Mouse (Mus musculus) testis, postnatal 14 days (tissue): ENCODE measurements around the gene Muc5ac.
A peak's percentile ranks its signal among the peaks of the same experiment; 100 is the strongest.
"Not testable (repeated sequence)": the region's sequence is repeated elsewhere in the genome, so short reads cannot be mapped to it uniquely, and the experiment has no call there.

Experiments used
- DNase-seq: peaks from one replicate; pipeline ENCODE4 v3.0.0; 2021; ENCODE audit warnings: low spot score

Muc5ac gene

DNA sequence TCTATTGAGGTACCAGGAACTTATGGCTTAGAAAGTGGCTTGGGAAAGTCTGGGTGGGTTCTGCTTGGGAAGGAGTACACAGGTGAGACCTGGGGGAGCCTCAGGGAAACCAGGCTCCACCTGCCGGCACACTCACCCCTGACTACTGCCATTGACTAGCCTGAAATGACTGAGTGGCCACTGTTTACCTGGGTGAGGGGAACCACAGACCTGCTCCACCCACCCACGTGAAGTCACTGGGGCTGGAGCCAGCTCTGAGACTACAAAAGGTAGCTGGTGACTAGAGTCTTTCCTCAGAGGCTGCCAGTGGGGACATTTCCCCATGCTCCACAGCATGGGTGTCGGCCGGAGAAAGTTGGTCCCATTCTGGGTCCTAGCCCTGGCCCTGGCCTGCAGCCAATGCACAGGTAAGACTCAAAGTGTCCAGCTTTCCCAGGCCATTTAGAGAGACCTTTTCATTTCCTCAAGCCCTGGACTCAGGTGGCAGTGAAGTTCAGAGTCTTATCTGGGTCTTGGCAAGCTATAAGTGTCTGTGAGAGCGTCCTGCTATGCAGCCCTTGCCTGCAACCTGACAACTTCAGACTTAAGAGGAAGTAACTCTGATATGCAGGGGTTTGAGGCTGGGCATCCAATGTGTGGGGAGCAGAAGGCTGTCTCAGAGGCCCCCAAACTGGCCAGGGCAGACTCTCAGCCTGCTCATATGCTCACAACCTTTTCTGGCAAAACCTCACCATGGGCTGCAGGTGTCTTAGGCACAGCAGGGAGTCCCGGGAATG, at the start of gene Muc5ac:
Muc5ac (plus strand) TSS at position 296 of the 776 bp plus-strand sequence.
- no peak for DNase-seq

DNA sequence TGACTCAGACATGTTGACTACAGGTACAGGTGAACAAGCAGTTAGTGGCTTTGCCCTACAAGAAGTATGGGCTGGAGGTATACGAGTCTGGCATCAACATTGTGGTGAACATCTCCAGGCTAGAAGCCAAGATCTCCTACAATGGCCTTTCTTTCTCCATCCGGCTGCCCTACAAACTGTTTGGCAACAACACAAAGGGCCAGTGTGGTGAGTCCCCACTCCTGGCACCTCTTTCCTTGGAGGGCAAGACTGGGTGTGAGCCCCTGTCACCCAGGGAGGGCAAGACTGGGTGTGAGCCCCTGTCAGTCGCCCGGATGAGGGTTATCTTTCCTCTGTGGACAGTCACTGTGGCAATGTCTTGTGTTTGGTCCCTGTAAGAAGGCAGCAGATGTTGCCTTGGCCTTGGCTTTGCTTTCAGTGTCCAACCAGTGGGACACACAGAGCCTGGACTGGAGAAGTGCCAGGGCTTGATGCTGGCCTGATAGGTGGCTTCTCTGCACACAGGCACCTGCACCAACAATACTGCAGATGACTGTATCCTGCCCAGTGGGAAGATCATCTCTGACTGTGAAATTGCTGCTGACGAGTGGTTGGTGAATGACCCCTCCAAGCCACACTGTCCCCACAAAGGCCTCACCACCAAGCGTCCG, 41.2 kb upstream of the Muc5ac start:
- DNase-seq = no peak

DNA sequence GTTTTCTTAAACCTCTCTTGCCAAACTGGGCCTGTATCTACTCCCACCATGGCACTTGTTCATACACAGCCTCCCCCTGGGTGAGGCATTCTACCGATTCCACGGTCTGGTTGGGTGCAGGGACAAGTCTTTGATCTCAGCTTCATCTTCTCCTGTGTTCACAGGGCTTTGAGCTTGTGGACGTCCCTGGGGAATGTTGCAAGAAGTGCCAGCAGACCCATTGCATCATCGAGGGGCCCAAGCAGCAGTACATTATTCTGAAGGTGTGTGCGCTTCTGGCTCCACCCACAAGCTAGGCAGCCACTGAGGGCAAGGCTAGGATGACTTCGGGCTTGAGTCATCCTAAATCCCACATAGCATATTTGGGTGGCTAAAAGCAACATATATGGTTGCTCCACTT, 36.3 kb upstream of the Muc5ac start:
- no peak for DNase-seq

DNA sequence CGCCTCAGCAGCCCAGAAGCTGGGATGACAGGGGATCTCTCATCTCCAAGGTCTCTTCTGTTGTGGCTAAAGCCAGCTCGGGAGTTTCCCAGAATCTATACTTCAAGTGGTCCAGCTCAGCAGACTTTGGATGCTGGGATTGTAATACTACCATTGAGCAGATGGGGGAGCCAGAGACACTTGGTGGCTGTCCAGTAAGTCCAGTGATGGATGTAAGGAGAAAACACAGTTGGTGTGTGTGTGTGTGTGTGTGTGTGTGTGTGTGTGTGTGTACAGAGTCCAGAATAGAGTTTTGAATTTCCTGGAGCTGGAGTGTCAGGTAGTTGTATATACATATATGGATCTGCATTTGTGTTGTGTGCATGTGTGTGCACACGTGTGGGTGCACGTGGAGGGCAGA, 32.9 kb upstream of the Muc5ac start:
- DNase-seq = peak; percentile 34

DNA sequence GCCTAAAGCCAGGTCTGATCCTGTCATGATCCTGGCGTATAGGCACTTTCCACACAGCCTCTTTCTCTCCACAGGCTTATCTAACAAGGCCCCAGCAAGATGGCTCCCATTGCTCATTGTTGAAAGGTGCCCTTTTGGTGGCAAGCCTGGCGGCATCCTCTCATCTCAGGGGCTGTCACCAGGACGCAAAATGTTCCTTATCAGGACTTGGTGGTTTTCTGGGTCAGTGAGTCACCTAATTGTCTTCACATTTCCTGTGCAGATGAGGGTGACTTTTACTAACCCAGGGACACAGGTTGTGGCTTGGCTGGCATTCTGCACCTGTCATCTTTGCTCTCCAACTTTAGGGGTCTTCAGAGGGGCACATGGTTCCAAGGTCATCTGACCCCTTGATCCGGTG, 30.5 kb upstream of the Muc5ac start:
- no peak for DNase-seq

DNA sequence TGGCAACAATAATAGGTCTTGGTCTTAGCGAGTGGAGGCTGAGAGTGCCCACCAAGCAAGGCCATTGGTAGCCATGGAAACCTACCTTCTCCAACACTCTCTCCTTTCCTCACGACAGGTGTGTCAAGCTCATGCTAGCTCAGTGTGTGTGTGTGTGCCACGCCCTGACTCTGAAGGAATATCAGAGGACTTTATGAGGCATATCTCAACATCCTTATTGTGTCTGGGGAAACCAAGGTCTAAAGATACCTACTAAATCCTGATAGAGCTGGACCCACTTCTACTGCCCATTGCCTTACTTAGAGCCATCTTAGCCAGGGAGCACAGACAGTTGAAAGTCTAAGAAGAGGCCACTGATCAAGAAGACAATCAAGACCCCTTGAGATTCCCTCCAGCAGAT, 18.3 kb upstream of the Muc5ac start:
- no peak for DNase-seq

DNA sequence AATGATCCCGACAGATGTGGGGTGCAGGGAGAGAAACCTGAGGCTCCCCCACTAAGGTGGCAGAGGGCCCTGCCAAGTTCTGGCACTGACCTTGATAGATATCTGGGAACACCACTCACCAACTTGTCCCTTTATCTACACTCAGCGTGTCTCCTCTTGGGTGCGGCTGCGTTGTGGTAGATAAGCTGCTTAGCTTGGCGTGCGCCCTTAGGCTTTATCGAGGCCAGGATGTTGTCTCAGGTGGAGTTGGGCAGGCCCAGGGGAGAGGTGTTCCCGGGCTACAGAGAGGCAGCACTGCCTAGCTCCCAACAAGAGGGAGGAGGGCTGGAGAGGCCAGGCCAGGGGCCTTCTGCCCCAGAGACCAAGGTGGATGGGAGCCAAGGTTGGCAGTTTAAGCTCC, 17.8 kb upstream of the Muc5ac start:
- no peak for DNase-seq

DNA sequence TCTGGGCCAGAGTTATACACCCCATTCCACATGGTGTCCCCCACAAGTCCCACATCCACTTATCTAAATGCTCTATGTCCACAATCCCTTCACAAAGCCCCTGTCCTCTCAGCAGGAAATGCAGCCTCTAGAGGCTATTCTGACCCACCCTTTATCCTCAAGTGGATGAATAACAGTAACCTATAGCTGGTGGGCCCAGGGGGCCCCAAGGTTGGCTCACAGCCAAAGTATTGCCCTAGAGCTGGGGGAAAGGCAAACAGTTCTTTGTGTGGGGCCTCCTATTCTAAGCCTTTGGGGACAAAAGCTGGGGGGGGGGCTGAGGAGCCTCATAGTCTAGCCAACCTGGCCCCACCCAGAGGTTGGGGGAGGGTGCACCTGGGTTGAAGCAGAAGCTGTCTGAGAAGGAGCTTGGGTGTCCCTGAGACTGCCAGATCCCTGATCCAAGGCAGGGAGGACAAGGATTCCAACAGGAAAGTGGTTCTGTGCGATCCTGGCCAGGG, 16.7 kb upstream of the Muc5ac start:
- DNase-seq = no peak

DNA sequence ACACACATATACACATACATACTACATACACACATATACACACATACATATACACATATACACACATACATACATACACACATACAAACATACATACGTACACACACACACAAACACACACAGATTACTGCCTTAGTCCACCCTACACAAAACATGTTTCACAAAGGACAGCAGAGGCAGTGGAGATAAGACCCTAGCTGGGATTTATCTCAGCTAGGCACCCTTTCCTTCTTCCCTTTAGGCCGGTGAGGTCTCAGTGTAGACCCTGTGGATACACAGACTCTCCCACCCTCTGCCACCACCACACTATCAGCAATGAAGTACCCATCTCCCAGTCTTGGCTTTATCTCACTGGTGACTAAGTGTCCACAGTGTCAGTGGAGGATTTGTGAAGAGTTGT, 13.9 kb upstream of the Muc5ac start:
- DNase-seq = no peak

DNA sequence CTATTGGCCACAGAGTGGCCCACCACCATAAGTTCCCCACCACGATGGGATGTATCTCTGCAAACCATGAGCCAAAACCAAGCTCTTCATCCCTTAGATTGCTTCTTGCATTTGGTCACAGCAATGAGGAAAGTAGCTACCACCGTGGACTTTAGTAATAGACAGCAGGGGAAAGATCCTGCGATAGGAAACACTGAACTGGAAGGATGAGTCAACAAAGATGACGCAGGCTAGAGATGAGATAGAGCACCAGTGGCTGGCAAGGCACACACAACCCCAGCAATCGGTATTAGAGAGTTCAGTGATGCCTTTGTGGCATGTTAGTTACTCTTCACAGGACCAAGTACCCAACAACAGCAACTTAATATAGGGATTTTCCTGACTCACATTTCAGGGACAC, 12.6 kb upstream of the Muc5ac start:
- DNase-seq = no peak

DNA sequence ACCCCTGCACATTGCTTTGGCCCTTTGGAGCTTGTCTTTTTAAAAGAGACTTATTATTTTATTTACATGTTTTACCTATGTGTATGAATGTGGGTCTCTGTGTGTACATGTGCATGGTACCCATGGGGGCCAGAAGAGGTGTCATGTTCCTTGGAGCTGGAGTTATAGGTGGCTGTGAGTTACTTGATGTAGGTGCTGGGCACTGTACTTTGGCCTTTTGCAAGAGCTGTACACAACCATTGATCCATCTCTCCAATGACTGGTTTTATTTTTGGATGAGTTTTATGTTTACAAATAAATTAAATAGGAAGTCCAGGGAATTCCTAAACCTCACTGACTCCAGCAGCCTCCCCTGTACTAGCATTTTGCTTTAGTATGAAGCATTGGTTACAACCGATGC, 5.5 kb downstream of the Muc5ac start:
- no peak for DNase-seq

DNA sequence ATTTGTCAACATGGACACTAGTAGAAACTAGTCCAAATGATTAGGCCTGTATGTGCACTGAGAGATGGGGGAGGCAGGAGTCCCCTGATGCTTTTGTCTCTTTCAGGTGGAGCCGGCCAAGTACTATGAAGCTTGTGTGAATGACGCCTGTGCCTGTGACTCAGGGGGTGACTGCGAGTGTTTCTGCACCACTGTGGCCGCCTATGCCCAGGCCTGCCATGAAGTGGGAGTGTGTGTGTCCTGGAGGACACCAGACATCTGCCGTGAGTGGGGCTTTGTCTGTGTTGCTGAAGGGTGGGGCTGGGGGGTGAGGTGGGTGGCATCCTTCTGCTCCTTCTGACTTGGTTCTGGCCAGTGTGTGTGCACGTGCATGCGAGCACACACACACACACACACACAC, 14.4 kb downstream of the Muc5ac start:
- no peak for DNase-seq

DNA sequence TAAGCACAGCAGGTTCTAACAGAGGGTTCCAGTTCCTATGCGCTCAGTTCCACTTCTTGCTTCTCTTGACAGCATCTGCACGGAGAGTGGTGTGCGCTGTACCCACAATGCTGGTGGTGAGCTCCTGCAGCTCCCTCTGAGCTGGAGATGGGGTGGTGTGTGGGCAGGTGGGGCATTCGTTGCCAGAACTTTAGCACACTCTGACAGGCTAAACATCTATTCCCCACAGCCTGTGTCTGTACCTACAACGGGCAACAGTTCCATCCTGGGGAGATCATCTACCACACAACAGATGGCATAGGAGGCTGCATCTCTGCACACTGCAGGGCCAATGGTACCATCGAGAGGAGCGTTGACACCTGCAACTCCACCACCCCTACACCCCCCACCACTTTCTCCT, 16.6 kb downstream of the Muc5ac start:
- DNase-seq = no peak

DNA sequence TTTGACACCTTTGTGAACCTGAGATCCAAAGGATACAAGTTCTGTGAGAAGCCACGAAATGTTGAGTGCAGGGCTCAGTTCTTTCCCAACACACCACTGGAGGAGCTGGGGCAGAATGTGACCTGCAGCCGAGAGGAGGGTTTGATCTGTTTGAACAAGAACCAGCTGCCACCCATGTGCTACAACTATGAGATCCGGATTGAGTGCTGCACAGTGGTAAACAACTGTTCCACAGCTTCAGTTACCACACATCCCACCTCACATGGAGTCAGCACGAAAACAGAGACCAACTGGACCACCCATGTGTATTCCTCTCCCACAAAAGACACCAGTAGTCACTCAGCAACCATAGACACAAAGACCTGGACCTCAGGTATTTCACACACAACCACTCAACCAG, 19.1 kb downstream of the Muc5ac start:
- not testable (repeated sequence) for DNase-seq

DNA sequence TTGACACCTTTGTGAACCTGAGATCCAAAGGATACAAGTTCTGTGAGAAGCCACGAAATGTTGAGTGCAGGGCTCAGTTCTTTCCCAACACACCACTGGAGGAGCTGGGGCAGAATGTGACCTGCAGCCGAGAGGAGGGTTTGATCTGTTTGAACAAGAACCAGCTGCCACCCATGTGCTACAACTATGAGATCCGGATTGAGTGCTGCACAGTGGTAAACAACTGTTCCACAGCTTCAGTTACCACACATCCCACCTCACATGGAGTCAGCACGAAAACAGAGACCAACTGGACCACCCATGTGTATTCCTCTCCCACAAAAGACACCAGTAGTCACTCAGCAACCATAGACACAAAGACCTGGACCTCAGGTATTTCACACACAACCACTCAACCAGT, 21.2 kb downstream of the Muc5ac start:
- not testable (repeated sequence) for DNase-seq

DNA sequence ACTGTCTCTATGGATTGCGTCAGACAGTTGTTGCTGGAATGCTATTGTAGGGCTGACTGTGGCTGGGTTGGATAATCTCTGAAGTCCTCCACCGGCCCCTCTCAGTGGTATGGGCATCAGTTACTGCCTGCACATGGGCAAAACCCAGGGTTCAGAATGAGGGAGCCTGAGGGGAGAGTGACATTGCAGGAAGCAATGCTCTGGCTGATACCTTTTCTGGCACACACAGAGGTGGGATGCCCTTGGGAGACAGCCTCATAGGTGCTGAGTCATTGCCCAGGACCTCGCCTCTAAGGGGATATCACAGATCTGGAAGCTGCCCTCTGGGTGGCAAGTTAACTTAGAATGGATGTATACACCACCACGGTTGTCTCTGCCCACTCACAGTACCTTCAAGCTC, 24.5 kb downstream of the Muc5ac start:
- no peak for DNase-seq

DNA sequence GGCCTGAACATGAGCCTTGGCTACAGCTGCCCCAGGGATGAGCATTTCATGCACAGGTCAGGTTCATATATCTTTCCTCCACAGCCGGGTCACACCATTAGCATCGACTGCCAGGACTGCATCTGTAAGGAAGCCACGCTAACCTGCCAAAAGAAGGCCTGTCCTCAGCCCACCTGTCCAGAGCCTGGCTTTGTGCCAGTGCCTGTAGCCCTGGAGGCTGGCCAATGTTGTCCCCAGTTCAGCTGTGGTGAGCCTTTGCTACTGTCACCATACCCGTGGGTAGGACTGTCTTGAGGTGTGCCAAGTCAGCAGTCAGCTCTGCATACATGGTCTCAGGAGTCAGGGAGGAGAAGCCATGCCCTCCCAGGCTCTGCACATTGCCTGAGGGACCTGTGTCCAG, 26.6 kb downstream of the Muc5ac start:
- no peak for DNase-seq

DNA sequence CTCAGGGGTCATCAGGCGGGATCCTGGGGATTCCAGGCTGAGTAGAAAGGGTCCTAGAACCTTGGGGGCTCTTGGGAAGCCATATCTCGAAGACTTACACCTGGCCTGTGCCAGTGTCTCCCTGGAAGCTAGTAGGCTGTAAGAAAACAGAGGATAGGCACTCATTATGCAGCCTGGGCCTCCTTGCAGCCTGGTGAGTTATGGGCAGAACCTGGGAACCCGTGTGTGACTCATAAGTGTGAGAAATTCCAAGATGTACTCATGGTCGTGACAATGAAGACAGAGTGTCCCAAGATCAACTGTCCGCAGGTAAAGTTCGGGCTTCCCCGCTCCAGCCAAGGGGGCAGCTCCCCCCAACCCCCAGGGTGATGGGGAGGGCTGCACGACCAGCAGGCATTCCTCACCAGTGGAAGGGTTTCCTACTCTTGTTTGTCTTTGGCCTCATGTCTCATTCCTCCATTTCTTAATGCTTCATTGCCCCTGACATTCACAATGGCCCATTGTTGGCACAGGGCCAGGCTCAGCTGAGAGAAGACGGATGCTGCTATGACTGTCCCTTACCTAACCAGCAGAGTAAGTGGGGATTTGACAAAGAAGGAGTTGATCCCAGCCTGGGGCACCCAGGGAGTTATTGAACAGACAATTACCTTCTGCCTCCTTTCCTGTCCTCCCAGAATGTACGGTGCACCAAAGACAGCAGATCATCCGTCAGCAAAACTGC, 28.7 kb downstream of the Muc5ac start:
- DNase-seq = no peak

DNA sequence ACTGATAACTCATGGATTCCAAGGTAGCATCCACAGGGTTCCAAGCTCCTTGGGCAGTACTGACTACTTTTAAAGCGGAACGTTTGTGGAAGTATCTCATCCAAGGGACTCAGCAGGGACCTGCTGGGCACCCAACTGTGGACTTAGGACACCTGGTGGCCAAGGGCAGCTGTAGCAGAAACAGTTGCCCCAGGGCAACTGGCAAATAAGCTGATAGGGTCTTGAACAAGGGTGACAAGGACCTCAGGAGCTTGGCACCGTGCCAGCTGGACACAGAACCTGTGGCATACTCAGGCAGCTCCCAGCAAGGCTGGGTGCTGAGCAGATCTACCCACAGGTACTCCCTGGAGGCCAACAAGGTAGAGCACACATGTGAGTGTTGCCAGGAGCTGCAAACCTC, 29.5 kb downstream of the Muc5ac start:
- DNase-seq = peak; percentile 29

DNA sequence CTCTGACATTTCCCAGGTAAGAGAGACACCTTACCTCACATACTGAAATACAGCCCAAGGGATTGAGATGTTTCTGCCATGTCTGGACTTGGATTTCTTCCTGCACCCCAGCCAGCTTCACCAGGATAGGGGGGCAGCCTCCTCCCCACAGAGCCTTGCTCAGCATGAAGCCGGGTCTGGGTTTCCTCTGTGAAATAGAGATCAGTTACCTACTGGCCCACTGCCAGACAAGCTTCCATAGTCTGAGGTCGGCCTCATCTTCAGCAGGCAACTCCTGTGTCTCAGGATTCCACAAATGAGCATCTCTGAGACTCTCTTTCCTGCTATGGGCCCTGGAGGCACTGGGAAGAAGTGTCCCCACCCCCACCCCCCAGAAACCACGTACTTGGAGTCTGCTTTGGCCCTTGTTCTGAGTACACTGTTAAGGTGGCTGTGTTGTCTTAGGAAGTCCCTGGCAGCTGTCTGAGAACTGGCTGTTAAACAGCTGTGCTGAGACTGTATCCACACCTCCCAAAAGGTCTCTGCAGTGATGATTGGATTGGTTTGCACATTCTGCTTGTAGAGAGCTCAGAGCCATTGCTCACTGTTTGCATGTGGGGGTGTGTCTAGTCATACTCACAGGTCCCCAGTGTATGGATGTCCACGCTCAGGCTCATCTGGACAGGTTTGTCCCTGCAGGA, 34.0 kb downstream of the Muc5ac start:
- no peak for DNase-seq

DNA sequence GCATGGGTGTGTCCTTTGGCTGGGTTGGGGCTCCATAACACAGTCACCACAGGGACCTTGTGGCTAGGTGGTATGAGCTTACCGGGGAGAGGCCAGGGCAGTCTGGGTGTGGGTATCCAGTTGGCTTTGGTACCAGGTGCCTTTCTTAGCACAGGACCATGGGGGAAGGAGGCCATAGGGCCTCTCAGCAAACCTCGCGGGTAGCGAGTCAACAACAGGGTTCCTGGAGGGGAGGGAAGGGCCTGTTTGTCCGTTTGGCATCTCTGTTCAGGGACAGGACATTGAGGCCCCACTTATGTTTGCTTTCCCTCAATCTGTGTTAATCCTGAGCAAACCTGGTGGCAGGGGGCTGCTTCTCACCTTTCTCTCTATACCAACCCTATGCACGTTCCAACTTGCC, 34.9 kb downstream of the Muc5ac start:
- DNase-seq = no peak

DNA sequence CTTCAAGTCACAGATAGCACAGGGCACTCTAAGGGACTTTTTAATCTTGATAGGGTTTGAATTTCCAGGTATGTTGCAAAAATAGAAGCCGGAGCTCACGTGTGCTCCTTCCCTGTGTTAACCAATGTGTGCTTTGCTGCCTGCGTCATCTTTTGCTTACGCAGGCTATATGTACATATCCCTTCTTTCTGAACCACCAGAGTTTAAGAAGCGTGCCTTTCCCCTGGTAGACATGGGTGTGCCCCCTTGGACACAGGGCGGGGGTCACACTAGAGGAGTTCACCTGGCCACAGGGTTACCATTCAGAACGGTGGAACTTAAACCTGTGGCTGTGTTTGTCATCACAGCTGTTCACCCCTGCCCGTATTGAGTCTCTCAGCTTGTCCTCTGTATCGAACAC, 35.6 kb downstream of the Muc5ac start:
- DNase-seq = no peak

DNA sequence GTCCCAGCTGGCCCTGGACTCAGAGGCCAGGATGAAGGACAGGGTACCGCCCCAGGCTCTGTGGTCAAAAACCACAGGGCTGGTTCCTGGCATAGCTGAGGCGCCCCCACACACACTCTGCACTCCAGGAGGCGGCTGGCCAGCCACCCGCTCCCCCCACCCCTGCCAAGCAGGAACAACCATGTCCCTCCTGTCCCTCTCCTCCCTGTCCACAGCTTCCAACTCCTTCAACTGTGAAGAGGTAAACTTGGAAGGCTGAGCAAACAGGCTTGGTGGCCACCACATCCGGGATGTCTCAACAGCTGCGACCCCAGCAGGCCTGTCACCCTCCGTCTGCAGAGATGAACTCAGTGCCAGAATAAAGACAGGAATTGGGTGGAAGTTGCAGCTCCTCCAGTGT, 47.2 kb downstream of the Muc5ac start:
- DNase-seq = no peak
